Mouse (Mus musculus): ENCODE measurements at regions not wholly inside any gene's neighbourhood (a gene's known extent, or its start where the extent isn't known, plus 50 kb on each side); places are given as distances from the start of the nearest gene placed in this dataset.

- peak; percentile 33 for DNase-seq (ENCODE audit: low spot score)
Observed at GRCm38 (mm10) chrX:151708055-151708670, 92.4 kb upstream of the Huwe1 start.

Measured in testis, postnatal 10 days (tissue).